Mouse (Mus musculus) brain, embryonic 14.5 days (tissue): ENCODE data around the gene Phlda3.

Experiments
- CTCF ChIP-seq: fragments of 200-500 bp; IDR thresholded peaks from 2 replicates; pipeline ENCODE4 v1.5.1; 2012; ENCODE audit warnings: inconsistent platforms, mild to moderate bottlenecking, moderate library complexity, borderline replicate concordance; ENCODE audit not compliant: insufficient read depth, insufficient read length; ENCODE audit errors: extremely low read depth
- POLR2A ChIP-seq: fragments of 200-500 bp; IDR thresholded peaks from 2 replicates; pipeline ENCODE4 v1.6.1; 2012; ENCODE audit warnings: mild to moderate bottlenecking, inconsistent platforms, borderline replicate concordance; ENCODE audit not compliant: poor library complexity, insufficient read depth, insufficient read length, severe bottlenecking; ENCODE audit errors: extremely low read depth

DNA sequence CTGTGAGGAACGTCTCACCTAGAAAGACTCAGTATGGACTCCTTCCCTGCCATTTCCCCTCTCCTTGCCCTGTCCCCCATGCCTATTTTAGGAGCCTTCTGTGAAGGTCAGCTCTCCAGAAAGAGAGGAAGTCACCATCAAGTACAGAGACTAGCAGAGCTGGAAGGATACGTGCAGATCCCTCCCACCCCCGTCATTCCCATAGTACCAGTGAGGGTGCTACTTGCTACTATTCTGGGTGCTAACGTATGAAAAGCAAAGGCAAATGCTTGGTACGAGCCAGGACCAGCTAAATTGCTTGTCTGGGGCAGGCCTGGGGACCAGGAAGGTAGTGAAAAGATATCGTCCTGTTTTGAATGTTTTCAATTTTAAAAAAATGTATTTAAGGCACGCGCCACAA, 8.6 kb upstream of the Phlda3 start:
- TF ChIP-seq CTCF (no peak), POLR2A (no peak)
